Mouse (Mus musculus) heart, adult 2 months (tissue): ENCODE results near the gene Hmox1. TPM values are rescaled to one million over a fixed set of nuclear protein-coding genes. Genes with fewer than 3 reads are reported as not detected.

Experiments used
- DNase-seq, 2 experiments: peaks; one replicate each; pipeline ENCODE4 v3.0.0; 2021
- H3K27ac ChIP-seq: fragments of 200-600 bp; 2 replicates; pipeline ENCODE4 v1.8.1; 2022
- H3K27me3 ChIP-seq: fragments of 200-500 bp; 2 replicates; pipeline ENCODE4 v1.6.1; 2012; ENCODE audit warnings: mild to moderate bottlenecking, low read length, inconsistent platforms, mixed read lengths; ENCODE audit not compliant: control insufficient read depth, insufficient read depth
- H3K36me3 ChIP-seq: fragments of 200-500 bp; 2 replicates; pipeline ENCODE4 v1.6.1; 2012; ENCODE audit warnings: low read length, inconsistent platforms; ENCODE audit not compliant: control insufficient read depth, insufficient read depth
- H3K4me1 ChIP-seq: fragments of 200-500 bp; 2 replicates; pipeline ENCODE4 v1.6.1; 2011; ENCODE audit warnings: low read length; ENCODE audit not compliant: control insufficient read depth, insufficient read depth
- H3K4me3 ChIP-seq: fragments of 200-600 bp; 2 replicates; pipeline ENCODE4 v1.8.1; 2022
- H3K79me2 ChIP-seq: fragments of 200-500 bp; replicated peaks from 2 replicates; pipeline ENCODE4 v1.6.1; 2012; ENCODE audit warnings: mild to moderate bottlenecking, inconsistent platforms, low read length, moderate library complexity, mixed read lengths; ENCODE audit not compliant: control insufficient read depth, insufficient read depth
- H3K9ac ChIP-seq: fragments of 200-500 bp; 2 replicates; pipeline ENCODE4 v1.6.1; 2012; ENCODE audit warnings: low read depth, mild to moderate bottlenecking, control low read depth, inconsistent platforms, low read length, mixed read lengths
- CTCF ChIP-seq: fragments of 200-600 bp; IDR thresholded peaks from 2 replicates; pipeline ENCODE4 v1.8.1; 2022; ENCODE audit warnings: antibody characterized with exemption, mild to moderate bottlenecking, moderate library complexity
- EP300 ChIP-seq: fragments of 200-500 bp; IDR thresholded peaks from 2 replicates; pipeline ENCODE4 v1.6.1; 2011; ENCODE audit warnings: low read depth, low read length, control low read depth; ENCODE audit not compliant: insufficient read depth
- POLR2A ChIP-seq: fragments of 200-500 bp; IDR thresholded peaks from 2 replicates; pipeline ENCODE4 v1.6.1; 2011; ENCODE audit warnings: mild to moderate bottlenecking, low read depth, low read length, control low read depth; ENCODE audit not compliant: insufficient read depth
- WGBS: fragments of 180-500 bp; shearing (Covaris S2); methylation state at CpG from one replicate; pipeline ENCODE4 v1.1.7; 2018; 5-methylcytosine and 5-hydroxymethylcytosine counted together
- intact Hi-C: fragments of 180-260 bp; cut with DNase I; formaldehyde crosslinking; loops from one replicate; pipeline ENCODE4 v1.15.1; 2025
- long read RNA-seq: library from polyadenylated mRNA; stranded (forward); transcript quantifications from one replicate; pipeline ENCODE4 v2.0.0, GENCODE M21; 2021
- polyA plus RNA-seq: library from polyadenylated mRNA; depleted of rRNA; stranded (reverse); fragments of >200 nt; gene quantifications from 2 replicates; pipeline ENCODE4 v1.2.3, GENCODE M21; 2012; rRNA removed
- total RNA-seq, 2 experiments: library from RNA; stranded (reverse); gene quantifications; 2 replicates each; pipeline ENCODE4 v1.2.3; 2021

Gene Hmox1
- total RNA-seq (1 to 10 TPM; 7.7 to 9.0 TPM), polyA plus RNA-seq (10.1 and 11.9 TPM in 2 replicates)
- long read RNA-seq, partial matches to known transcripts = 0 of 1 reads
- long read RNA-seq, other reads (novel, unspliced or antisense) = 0 of 1 reads

DNA sequence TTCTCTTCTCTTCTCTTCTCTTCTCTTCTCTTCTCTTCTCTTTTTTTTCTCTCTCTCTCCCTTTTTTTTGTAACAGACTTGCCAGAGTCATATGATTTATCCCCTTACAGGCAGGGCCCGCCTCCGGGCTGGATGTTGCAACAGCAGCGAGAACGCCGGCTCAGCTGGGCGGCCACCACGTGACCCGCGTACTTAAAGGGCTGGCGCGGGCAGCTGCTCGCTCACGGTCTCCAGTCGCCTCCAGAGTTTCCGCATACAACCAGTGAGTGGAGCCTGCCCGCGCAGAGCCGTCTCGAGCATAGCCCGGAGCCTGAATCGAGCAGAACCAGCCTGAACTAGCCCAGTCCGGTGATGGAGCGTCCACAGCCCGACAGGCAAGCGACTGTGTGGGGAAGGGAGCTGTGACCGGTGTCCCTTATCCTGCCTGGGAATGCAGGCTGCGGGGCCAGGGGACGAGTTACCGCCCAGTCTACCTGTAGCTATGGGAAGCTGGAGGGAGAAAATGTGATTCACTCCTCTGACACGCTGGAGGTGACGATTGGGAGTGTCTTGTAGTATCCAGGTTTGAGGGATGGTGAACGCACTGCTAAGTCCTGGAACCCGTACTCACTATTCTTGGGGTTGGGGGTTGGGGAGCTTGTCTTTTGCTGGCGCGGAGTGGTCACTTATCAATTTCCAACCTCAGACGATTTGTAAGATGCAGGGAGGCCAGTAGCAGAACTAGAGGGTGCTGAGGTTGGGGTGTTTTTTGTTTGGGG, at the start of gene Hmox1:
Gene Hmox1 (plus strand): TSS at position 223 of the 758 bp plus-strand sequence.
- Histone ChIP-seq H3K36me3 (no peaks in the 10 kb centered on the region), H3K4me3 (peak within 1 kb of the TSS; percentile 85), H3K27me3 (no peaks in the 10 kb centered on the region), H3K27ac (peak within 1 kb of the TSS; percentile 72), H3K4me1 (peaks cover 14% of the 10 kb centered on the region), H3K9ac (peak within 1 kb of the TSS; percentile 66), H3K79me2 (no peaks in the 10 kb centered on the region)
- DNase-seq = peak; percentile 94 to 96
- 2% methylated on average over 36 of the region's 36 CpGs for WGBS
- TF ChIP-seq CTCF (peak; percentile 33; the same call in 1 of the 2 replicates), POLR2A (peak; percentile 88), EP300 (0 out of 2 replicates have a peak, but pooled peaks have one; percentile 36)
- intact Hi-C loops = no loop called here

DNA sequence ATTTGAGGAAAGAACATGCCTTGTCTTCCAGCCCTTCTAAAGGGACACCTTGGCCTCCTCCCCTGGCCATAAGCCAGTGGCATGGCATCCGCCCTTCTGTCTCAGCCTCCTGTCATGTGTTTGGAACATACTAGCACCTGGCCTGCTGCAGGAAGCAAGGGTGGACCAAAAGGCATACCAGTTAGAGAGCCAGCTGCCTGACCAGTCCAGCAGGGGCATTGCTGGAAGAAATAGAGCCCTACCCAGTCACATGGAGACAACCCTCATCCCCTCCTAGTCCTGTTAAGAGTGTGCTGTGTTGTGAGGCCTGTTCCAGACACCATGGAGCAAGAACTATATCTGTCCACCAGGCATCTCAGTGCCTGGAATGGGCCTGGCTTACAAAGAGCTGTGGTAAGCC, 47.1 kb upstream of the Hmox1 start:
- Histone ChIP-seq H3K4me3 (no peak overlapping the region), H3K79me2 (no peaks in the 10 kb centered on the region; the same call in 1 of the 2 replicates), H3K27ac (peak overlapping the region; percentile 41), H3K9ac (no peak overlapping the region), H3K36me3 (no peaks in the 10 kb centered on the region), H3K27me3 (no peaks in the 10 kb centered on the region), H3K4me1 (peaks cover 12% of the 10 kb centered on the region)
- peak; percentile 59; the same call in 1 of the 2 replicates for TF ChIP-seq EP300
- TF ChIP-seq CTCF = no peak
- intact Hi-C loops = no loop called here
- 55% methylated on average over 1 of the region's 1 CpGs for WGBS
- DNase-seq = peak in 1 of 2 experiments; percentile 57

DNA sequence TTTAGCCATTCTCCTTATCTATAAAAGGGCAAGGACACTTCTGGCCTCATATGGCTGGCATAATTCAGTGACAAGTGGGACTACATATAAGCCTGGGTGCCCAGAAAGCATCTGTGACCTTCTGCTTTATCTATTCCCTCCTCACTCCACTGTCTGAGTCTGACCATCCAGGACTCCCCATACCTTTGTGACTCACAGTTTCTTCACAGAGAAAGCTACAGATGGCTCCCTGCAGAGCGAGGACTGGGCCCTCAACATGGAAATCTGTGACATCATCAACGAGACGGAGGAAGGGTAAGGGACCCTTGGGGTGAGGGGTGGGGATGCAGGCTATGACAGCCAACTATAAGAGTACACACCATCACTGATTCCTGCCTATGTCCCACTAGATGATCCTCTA, 45.6 kb upstream of the Hmox1 start:
- 97% methylated on average over 3 of the region's 3 CpGs for WGBS
- H3K4me1 ChIP-seq = peaks cover 10% of the 10 kb centered on the region
- H3K36me3 ChIP-seq = no peaks in the 10 kb centered on the region
- TF ChIP-seq CTCF (no peak), EP300 (no peak), POLR2A (no peak)
- no peak for DNase-seq
- intact Hi-C loops = no loop called here
- H3K27ac ChIP-seq = no peak overlapping the region
- H3K79me2 ChIP-seq = no peaks in the 10 kb centered on the region; the same call in 1 of the 2 replicates
- H3K4me3 ChIP-seq = no peak overlapping the region
- no peaks in the 10 kb centered on the region for H3K27me3 ChIP-seq
- no peak overlapping the region for H3K9ac ChIP-seq

DNA sequence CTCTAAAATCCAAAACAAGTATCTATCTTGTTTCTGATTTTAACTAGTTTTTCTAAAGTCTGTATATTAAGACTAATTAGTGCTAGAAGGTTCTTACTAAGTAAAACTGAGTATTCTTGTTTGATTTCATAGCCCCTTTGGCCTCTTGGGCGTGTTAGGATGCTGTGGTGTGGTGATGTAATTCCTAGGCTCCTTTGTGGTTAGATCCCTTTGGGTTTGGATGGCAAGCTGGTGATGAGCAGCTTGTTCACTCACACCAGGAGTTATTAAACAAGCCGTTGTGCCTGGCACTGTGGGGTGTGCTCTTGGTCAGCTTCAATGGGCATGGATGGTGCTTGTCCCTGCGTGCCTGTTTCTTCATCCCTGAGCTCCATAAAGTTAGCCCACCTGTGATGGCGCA, 40.1 kb upstream of the Hmox1 start:
- H3K9ac ChIP-seq = no peak overlapping the region
- 0 out of 2 replicates have a peak, but pooled peaks cover 5% of the 10 kb centered on the region for H3K36me3 ChIP-seq
- H3K27me3 ChIP-seq = no peaks in the 10 kb centered on the region
- H3K79me2 ChIP-seq = no peaks in the 10 kb centered on the region
- H3K4me1 ChIP-seq = no peaks in the 10 kb centered on the region
- H3K4me3 ChIP-seq = no peak overlapping the region
- WGBS = 91% methylated on average over 4 of the region's 4 CpGs
- no peak for TF ChIP-seq EP300
- no peak for TF ChIP-seq POLR2A
- intact Hi-C loops = no loop called here
- DNase-seq = no peak
- H3K27ac ChIP-seq = no peak overlapping the region

DNA sequence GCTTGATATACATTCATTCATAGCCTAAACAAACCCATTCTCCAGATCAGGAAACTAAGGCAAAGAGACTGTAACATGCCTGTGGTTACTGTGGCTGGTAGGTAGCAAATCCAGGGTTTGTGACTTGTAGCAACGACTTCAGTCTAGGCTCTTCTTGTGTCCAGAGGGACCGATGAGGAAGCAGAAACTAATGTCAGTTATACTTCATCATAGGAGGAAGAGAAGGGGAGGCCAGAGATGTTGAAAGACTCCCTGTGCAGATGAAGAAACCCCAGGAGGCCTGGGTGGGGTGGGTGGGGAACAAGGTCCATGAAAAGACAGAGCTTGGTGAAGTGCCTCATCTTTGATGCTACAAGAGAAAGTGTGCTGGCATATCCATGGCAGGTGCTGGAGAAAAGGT, 37.7 kb upstream of the Hmox1 start:
- Histone ChIP-seq H3K4me1 (no peaks in the 10 kb centered on the region), H3K27ac (no peak overlapping the region), H3K4me3 (no peak overlapping the region), H3K9ac (no peak overlapping the region), H3K79me2 (no peaks in the 10 kb centered on the region), H3K27me3 (no peaks in the 10 kb centered on the region), H3K36me3 (0 out of 2 replicates have a peak, but pooled peaks cover 5% of the 10 kb centered on the region)
- WGBS = 90% methylated on average over 2 of the region's 2 CpGs
- intact Hi-C loops = no loop called here
- DNase-seq = no peak
- TF ChIP-seq POLR2A (no peak), EP300 (no peak), CTCF (no peak)

DNA sequence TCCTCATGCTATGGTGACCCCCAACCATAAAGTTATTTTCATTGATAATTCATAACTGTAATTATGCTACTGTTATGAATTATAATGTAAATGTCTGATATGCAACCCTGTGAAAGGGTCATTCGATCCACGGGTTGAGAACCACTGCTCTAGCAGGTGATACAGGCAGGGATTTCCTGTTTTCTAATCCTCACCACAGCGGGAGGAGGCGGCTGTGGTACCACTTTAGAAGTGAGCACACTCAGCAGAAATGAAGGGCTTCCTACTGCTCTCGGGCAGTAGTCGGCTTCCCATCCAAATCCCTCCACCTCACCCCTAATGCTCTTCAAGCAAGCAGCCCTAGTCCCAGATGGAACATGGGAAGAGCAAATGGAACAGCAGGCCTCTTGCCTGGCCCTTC, 33.4 kb upstream of the Hmox1 start:
- Histone ChIP-seq H3K9ac (no peak overlapping the region), H3K36me3 (peaks cover 8% of the 10 kb centered on the region), H3K27me3 (no peaks in the 10 kb centered on the region), H3K27ac (no peak overlapping the region), H3K4me3 (no peak overlapping the region), H3K4me1 (peaks cover 7% of the 10 kb centered on the region), H3K79me2 (no peaks in the 10 kb centered on the region)
- whole genome bisulfite sequencing = 72% methylated on average over 6 of the region's 6 CpGs
- TF ChIP-seq EP300 (no peak), CTCF (no peak), POLR2A (no peak)
- intact Hi-C loops = no loop called here
- DNase-seq = no peak
